Mouse (Mus musculus) WW6 (cell line): ENCODE measurements around the gene Spata17.

ENCODE experiments used
- DNase-seq: peaks from one replicate; pipeline ENCODE4 v3.0.0-alpha.2; 2013; ENCODE audit warnings: low read depth, low spot score

The Spata17 gene

DNA sequence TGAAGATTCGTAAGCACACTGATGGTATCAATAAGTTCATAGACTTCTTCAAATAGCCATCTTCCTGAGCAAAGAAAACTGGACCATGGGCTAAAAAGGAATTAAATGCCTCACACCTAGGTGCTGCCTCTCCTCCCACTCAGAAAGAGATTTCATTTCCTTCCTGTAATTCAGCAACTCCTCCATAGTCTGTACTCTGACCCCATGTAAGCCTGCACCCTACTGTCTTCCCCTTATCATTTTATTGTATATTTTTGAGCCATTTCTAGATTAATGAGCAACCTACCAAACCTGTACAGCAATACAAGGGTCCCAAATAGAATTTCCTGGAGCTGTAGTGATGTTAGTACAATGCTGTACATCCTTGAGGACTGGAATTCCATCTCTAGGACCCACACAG, 211.0 kb downstream of the Spata17 start:
- no peak for DNase-seq

DNA sequence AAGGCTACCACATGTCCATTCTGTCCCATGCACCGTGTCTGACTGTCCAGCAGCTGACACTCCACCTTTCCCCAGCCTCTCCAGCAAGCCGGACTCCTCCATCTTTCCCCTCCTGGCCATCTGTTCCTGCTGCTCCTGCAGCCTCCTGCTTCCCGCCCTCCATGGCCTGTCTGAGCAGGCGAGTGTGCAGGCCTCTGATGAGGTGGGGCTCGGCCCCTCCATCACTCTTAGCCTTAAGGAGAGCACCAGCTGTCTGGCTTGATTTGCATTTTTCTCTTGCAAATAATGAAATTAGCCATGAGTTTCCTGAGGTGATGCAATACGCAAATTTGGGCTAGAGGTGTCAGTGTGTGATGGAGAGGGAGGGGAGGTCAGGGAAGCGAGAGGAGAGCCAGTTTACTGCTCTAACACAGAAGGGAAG, 211.8 kb downstream of the Spata17 start:
- DNase-seq = no peak

GRCm38 (mm10) chr1:186997596-186998304, 217.5 kb downstream of the Spata17 start:
- DNase-seq = no peak
